Mouse (Mus musculus) brain, embryonic 14.5 days (tissue): Measurements from ENCODE around the gene Pianp.

Source experiments
- CTCF ChIP-seq: fragments of 200-500 bp; IDR thresholded peaks from 2 replicates; pipeline ENCODE4 v1.5.1; 2012; ENCODE audit warnings: inconsistent platforms, mild to moderate bottlenecking, moderate library complexity, borderline replicate concordance; ENCODE audit not compliant: insufficient read depth, insufficient read length; ENCODE audit errors: extremely low read depth
- POLR2A ChIP-seq: fragments of 200-500 bp; IDR thresholded peaks from 2 replicates; pipeline ENCODE4 v1.6.1; 2012; ENCODE audit warnings: mild to moderate bottlenecking, inconsistent platforms, borderline replicate concordance; ENCODE audit not compliant: poor library complexity, insufficient read depth, insufficient read length, severe bottlenecking; ENCODE audit errors: extremely low read depth

GRCm38 (mm10) chr6:124965088-124965719, 31.3 kb upstream of the Pianp start, which contains the start of gene Cops7a:
- TF ChIP-seq POLR2A = peak; percentile 73; the same call in 1 of the 2 replicates
- no peak for TF ChIP-seq CTCF
